Mouse (Mus musculus) layer of hippocampus, adult 9-10 months (tissue): ENCODE data around the gene Cldn24.

ENCODE experiments used
- DNase-seq: peaks from one replicate; pipeline ENCODE4 v3.0.0; 2022; ENCODE audit warnings: low spot score

The Cldn24 gene

DNA sequence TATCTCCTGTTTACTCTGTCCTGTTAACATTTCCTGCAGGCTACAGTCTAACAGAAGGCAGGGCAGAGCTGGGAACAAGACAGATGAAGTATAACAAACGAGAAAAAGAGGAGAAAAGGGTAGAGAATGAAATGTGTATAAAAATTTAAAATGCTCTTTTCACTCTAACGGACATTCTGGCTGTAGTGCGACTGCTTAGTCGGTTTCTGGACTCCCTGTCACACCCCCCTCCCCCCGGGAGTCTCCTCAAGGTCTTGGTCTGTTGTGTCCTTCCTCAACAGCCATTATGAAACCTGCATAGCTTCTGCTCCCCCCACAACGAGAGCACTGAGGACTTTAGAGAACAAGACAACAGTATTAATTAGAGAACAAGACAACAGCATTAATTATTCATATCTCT is 10.7 kb downstream of the Cldn24 start:
- DNase-seq, result no peak

DNA sequence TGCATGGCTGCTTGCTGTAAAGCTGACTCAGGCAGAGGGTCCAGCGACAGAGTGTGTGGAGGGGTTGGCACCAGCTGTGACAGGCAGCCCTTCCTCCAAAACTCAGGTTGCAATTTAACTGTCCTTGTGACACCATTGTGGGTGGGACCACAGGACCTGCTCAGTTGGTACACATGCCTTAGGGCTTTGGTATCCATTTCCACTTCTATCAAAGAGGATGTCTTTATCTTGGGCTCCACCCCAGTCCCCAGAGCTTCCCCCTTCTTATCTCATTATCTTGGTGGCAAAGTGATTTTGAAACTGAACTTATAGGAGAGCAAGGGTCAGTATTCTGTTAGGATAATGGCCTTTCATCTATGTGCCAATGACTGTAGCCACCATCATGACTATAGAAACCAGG is 12.0 kb downstream of the Cldn24 start:
- DNase-seq, result no peak

DNA sequence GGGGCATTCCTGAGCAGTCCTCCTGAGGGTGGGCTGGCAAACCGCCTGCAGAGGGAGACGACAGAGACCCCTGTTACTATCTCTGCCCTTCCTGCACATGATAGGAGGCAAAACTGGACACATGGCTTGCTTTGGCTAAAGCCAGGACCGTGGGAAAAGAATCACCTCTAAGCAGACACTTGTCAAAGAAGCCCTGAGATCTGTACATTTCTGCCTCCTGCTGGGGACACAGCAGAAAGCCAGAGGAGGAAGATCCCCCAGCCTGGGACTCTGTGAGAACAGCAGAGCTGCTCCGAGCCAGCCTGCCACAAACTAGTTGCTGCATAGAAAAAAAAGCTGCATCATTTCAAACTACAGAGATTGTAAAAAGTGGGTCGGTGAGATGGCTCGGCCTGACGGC is 21.1 kb downstream of the Cldn24 start:
- no peak for DNase-seq

DNA sequence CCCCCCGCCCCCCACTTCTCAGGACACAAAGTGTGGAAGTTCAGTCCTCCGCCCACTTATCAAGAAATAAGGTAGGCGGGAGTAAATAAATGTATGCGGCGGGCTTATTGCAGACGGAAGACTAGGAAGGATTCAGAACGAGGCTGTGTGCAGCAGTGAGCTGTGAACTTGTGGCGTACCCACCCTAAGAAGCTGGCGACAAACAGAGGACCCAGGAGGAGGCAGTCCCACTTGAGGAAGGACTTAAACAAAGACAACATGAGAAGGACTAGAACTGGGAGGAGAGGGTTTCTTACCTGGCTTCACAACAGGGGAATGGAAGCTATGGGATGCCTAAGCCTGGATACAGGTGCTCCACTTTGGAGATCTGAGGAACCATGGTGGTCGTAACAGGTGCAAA is 21.7 kb downstream of the Cldn24 start:
- no peak for DNase-seq

DNA sequence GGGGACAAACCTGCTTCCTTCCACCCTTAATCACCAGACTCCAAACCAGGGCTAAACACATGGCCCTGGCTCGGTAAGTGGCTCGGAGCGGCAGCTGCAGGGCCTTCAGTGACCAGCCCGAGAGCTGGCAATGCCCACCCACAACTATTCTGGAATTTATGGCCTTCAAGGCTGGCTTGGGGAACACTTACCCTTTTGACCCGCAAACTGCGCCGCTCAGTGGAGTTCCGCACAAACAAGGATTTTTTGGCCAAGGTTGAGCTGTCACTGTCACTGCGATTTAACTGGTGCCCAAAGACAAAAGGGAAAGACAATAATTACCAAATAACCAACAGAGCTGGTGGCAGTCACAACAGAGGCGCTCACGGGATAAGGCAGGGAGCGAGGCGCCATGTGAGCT is 24.0 kb downstream of the Cldn24 start:
- DNase-seq, result no peak

DNA sequence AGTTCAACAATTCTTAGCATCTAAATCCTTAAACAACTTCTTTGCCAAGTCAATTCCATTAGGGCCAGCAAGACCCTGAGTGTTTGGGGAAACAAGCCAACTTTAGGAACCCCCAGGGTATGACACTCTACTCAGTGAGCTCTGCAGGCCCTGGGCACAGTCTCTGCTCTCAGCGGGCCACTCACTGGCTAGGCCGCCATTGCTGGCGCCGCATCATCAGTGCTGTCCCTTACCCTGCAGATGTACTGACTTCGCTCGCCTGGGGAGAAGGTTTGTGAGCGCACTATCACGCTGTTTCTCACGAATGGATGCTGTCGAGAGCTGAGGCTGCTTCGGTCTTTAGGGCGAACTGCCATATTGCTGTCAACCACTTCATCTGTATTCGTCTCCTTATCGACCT is 25.2 kb downstream of the Cldn24 start:
- no peak for DNase-seq

DNA sequence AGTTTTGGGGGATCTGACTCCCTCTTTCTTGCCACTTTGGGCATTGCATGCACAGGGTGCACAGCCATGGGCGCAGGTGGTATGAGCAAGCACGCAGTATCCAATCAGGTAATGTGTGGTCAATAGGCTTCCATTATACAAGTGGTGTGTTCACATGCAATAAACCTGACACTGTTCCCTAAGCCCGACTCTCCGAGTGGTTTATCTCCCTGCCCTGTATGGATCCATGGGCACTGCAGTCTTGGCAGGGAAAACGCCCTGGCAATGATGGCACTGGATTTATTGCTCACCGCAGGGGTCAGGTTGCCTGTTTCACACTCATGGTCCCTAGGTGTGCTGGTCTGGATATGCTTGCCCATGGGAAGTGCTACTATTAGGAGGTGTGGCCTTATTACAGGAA is 26.0 kb downstream of the Cldn24 start:
- DNase-seq, result no peak

DNA sequence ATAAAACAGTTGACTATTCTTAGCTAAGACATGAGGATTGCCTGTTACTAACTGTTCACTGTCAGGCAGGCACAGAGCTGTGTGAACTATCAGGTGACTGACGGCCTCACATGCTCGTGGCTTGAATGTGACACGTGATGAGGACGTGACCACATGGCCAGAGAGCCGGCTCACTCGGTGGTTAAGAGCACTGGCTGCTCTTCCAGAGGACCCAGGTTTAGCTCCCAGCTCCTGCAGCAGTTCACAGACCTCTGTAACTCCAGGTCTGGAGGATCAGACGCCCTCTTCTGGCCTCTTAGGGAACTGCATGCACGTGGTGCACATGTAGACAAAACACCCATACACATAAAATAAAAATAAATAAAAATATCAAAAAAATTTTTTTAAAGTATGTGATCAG is 27.9 kb downstream of the Cldn24 start:
- no peak for DNase-seq

DNA sequence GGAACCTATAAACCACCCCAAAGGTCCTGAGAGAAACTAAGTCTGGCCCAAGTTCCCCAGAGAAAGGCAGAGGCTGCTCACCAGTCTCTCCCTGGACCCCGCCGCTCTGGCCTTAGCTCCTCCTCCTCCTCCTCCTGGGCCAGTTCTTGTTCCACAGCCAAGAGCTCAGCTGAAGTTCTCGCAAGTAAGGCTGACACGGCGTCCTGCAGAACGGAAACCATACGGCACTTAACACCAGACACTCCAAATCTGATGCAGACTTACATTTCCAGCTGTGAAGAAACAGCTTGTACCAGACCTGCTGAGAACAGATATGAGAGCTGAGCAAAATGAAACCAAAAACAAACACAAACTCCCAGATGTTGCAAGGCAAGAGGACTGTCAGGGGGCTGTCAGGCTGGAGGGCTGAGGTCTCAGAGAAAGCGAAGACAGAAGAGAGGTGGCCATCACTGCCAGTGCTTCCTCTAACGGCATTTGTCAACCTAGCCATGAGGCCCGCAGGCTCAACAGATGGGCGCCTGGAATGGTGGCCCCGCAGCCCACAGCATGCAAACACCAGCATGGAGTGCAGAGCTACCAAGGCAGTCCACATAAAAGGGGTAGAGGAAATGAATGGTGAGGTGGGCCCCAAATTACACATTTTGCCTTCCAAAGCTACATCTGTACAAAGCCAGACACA is 30.0 kb downstream of the Cldn24 start:
- peak; percentile 3 for DNase-seq

DNA sequence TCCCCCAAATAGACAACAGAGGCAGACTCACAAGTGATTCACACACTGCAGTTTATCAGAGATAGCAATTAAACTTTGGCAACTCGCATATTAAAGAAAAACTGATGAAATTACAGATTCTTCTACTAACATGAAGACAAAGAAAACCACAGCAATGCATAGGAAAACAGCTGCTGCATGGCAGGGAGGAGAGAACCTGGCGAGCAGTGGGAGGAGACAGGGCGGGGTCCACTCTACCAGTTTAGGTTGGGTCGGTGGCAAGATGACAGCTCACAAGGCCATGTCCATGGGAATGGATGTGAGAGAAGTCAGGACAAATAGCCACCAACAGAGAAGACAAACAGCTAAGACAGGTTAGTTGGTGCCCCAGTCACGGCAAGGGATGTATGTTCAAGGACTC is 30.8 kb downstream of the Cldn24 start:
- no peak for DNase-seq

DNA sequence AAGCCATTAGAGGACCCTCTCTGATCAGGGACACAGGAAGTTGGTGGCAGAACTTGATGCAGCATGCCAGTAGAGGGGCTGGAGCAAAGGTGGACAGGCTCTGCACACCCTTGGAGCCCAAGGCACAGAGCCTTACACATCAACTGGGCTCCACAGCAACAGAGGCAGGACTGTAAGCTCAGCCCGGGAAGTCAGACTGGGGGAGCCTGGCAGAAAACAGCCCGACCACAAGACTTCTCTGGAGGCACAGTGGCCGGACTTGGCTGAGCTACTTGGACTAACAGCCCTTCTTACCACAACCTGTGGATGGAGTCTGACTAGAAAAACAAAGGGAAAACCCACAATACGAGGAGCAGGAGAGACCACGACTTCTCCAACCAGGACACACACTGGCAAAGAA is 31.4 kb downstream of the Cldn24 start:
- DNase-seq, result no peak

DNA sequence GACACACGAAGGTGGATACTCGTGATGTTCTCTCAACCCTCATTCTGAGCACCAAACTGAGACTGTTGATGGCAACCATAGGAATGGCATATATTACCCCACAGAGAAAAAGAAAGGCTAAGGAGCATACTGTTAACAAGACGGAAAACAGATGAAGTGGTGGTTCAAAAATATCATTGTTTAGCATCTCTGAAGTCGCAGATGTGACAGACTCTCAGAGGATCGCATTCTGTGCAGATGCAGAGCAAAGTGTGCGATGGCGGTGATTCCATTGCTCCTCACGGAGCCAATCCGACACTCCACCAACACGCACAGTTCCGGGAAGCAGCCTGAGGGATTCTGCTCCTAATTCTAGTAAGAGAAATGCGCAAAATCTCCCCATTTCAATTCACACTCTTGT is 37.3 kb downstream of the Cldn24 start:
- DNase-seq, result no peak

DNA sequence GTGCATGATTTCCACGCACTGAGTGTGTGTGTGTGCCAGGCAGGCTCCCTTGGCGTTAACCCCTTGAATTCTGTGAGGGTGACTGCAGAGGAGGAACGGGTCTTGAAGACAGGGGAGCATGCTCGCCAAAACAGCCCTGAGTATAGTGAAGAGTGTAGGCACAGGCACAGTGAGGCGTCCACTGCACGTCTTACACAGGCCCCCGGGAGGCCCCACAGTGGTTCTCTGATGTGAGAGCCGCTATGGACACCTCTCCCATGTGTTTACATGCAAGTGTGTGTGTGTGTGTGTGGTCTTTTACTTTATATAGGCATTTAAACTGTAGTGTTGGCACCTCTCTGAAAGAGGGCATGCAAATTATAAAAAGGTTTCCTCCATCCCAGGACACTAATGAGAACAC is 44.6 kb downstream of the Cldn24 start:
- no peak for DNase-seq

DNA sequence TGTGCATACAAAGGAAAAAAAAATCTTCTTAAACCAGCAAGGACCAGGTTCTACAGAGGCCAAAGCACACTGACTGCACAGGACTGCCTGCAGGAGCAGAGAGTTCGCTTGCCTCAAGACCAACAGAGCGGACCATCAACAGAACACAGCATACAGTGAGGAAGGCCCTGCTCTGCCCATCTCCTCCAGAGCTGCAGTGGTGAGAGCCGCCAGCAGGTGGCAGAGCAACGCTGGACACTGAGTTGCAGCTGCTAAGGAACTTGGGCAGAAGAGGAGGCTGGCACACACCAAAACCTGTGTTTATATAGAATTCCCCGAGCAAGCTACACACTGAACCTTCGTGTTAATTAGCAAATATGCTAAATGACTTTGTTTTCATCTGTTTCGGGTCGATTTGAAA is 45.1 kb downstream of the Cldn24 start:
- peak; percentile 63 for DNase-seq
